Mouse (Mus musculus) midbrain, embryonic 10.5 days (tissue): ENCODE results near the gene Tat. TPM values are rescaled to one million over a fixed set of nuclear protein-coding genes. Genes with fewer than 3 reads are reported as not detected.

Experiments used
- DNase-seq: peaks from one replicate; pipeline ENCODE4 v3.0.0-alpha.2; 2017; ENCODE audit warnings: low spot score
- H3K27ac ChIP-seq: fragments of 300-500 bp; sonication (generic); replicated peaks from 2 replicates; pipeline ENCODE4 v1.5.1; 2016; ENCODE audit warnings: mild to moderate bottlenecking
- H3K27me3 ChIP-seq: fragments of 300-500 bp; sonication (generic); 2 replicates; pipeline ENCODE4 v1.6.1; 2016; ENCODE audit warnings: low read depth, mild to moderate bottlenecking; ENCODE audit not compliant: poor library complexity, severe bottlenecking
- H3K36me3 ChIP-seq: fragments of 300-500 bp; sonication (generic); 2 replicates; pipeline ENCODE4 v1.6.1; 2016; ENCODE audit warnings: mild to moderate bottlenecking, moderate library complexity
- H3K4me1 ChIP-seq: fragments of 300-500 bp; sonication (generic); 2 replicates; pipeline ENCODE4 v1.6.1; 2016
- H3K4me3 ChIP-seq: fragments of 300-500 bp; sonication (generic); 2 replicates; pipeline ENCODE4 v1.5.1; 2016; ENCODE audit warnings: mild to moderate bottlenecking, moderate library complexity
- H3K9me3 ChIP-seq: fragments of 300-500 bp; sonication (generic); replicated peaks from 2 replicates; pipeline ENCODE4 v1.6.1; 2016; ENCODE audit warnings: mild to moderate bottlenecking
- WGBS: fragments of 180-500 bp; shearing (Covaris S2); methylation state at CpG from one replicate; pipeline ENCODE4 v1.1.7; 2016; 5-methylcytosine and 5-hydroxymethylcytosine counted together
- polyA plus RNA-seq: library from polyadenylated mRNA; unstranded; fragments of >200 nt; fragmentation: Nextera tagmentation; extraction: Ambion mirVana; gene quantifications from 2 replicates; pipeline ENCODE4 v1.2.1, GENCODE M21; 2016

Tat gene
- polyA plus RNA-seq, result not detected in 2 replicates

DNA sequence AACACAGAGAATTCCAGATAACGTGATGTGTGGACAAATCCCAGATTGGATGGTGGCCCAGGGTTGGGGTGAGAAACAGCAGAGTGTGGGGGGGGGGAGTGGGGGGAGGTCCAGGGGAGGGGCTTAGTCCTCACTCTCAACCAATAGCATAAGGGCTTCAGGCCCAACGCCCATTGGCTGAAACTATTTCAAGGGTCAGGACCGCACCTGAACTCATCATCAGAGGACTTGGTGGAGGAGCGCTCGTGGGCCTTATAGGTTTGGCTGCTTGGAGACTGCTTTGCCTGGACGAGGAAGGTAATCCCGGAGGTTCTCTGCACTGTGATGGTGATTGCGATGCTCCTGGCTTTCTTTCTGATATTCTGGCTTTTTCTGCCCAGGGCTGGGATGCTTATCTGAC, at the start of gene Tat:
TSS of gene Tat (plus strand) at position 214 of the 400 bp plus-strand sequence.
- no peaks in the 10 kb centered on the region for H3K9me3 ChIP-seq
- H3K36me3 ChIP-seq, result no peaks in the 10 kb centered on the region
- no peak within 1 kb of the TSS for H3K27ac ChIP-seq
- WGBS, result 82% methylated on average over 8 of the region's 8 CpGs
- no peak within 1 kb of the TSS for H3K4me3 ChIP-seq
- DNase-seq, result no peak
- no peaks in the 10 kb centered on the region for H3K27me3 ChIP-seq
- no peaks in the 10 kb centered on the region for H3K4me1 ChIP-seq

DNA sequence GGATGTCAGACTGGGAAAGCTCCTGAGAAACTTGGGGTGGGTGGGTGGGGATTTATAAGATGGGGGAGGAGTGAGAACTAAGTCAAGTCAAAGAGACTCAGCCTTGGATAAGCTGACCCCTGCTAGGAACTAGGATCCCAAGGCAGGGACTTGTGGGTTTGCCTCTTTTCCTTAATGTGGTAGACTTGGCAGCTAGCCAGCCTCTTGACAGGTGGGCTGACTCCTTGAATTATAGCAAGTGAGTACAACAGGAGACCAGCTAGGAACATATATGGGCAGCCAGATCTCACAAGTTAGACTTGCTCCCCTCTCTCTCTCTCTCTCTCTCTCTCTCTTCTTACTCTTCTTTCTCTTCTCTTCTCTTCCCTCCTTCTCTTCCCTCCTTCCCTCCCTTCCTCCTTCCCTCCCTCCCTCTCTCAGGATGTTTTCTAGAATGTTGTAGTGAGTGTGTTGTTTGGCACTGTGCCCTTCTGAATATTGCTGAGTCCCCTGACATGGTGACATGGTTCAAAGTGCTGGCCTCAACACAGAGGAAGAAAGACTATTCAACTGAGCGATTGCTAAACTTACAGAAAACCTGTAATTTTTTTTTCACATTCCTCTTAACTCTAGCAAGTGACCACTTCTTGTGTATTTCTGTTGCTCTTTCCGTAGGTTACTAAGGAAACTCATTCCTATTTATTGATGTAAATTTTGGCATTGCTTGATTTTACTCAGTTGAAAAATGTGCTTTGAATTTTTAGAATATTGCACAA, 48.5 kb upstream of the Tat start:
- Histone ChIP-seq H3K4me1 (peaks cover 7% of the 10 kb centered on the region), H3K36me3 (peaks cover 63% of the 10 kb centered on the region), H3K27ac (no peak overlapping the region), H3K4me3 (no peak overlapping the region), H3K9me3 (no peaks in the 10 kb centered on the region), H3K27me3 (no peaks in the 10 kb centered on the region)
- 92% methylated on average over 2 of the region's 2 CpGs for WGBS
- no peak for DNase-seq

DNA sequence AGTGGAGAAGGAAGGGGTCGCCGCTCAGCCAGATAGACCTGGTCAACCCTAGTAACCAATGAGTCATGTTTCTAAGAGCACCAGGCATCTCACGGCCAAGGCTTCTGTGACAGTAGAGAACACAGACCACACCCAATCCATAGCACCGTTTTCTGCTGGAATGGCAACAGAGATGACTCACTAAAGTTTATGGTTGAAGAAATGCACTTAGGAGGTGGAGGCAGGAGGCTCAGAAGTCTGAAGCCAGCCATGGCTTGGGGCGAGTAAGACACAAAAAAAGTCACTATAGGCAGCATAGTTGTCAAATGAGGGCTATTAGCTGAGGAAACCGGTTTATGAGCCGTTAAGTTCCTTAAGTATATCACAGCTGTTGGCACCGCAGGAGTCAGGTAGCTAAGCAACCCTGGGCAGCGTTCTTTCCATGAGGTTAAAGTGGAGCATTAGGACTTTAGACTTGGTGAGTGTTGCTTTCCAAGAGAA, 45.0 kb upstream of the Tat start:
- 61% methylated on average over 9 of the region's 9 CpGs for WGBS
- peaks cover 22% of the 10 kb centered on the region for H3K4me1 ChIP-seq
- peaks cover 24% of the 10 kb centered on the region for H3K27me3 ChIP-seq
- DNase-seq, result no peak
- H3K27ac ChIP-seq, result no peak overlapping the region
- H3K36me3 ChIP-seq, result peaks cover 31% of the 10 kb centered on the region
- H3K4me3 ChIP-seq, result no peak overlapping the region
- no peaks in the 10 kb centered on the region for H3K9me3 ChIP-seq

DNA sequence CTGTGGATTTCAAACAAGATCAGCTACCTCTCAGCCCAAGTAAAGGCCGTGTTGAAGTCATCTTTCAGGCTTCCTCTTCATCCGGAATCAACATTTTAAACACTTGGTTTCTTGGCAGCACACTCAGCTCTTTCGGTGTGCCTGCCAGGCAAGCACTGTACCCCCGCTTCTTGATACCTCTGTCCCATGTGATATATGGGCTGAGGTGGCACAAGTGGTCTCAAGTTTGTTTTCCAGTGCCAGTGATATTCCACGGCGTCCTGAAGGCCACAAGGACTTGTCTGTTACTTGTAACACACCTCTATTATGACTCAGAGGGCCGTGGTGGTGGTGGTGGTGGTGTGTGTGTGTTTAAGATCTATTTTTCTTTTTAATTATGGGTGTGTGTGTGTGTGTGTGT, 44.5 kb upstream of the Tat start:
- Histone ChIP-seq H3K4me1 (peaks cover 22% of the 10 kb centered on the region), H3K27ac (no peak overlapping the region), H3K9me3 (no peaks in the 10 kb centered on the region), H3K27me3 (peaks cover 29% of the 10 kb centered on the region), H3K4me3 (no peak overlapping the region), H3K36me3 (peaks cover 26% of the 10 kb centered on the region)
- 84% methylated on average over 7 of the region's 7 CpGs for WGBS
- no peak for DNase-seq

DNA sequence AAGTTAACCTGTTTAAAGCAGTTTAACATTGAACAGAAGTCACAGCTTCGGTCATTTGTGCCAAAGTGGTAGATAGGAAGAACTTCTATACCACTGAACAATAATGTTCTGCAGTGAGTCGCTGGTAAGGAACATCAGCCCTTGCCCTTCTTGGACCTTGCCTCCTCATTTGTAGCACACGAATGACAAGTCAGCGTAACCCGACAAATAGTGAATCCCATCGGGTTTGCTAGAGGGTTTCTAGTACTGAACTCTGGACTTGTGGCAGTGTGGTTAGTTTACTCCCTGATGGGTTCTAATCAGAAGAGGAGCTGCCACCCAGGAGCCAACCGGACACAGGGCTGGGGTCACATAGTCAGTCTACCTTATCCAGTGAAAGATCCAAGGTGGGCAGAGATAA, 44.0 kb upstream of the Tat start:
- Histone ChIP-seq H3K27me3 (peaks cover 32% of the 10 kb centered on the region), H3K4me3 (no peak overlapping the region), H3K27ac (no peak overlapping the region), H3K9me3 (no peaks in the 10 kb centered on the region), H3K36me3 (peaks cover 20% of the 10 kb centered on the region), H3K4me1 (peaks cover 28% of the 10 kb centered on the region)
- WGBS, result 89% methylated on average over 7 of the region's 7 CpGs
- DNase-seq, result no peak

DNA sequence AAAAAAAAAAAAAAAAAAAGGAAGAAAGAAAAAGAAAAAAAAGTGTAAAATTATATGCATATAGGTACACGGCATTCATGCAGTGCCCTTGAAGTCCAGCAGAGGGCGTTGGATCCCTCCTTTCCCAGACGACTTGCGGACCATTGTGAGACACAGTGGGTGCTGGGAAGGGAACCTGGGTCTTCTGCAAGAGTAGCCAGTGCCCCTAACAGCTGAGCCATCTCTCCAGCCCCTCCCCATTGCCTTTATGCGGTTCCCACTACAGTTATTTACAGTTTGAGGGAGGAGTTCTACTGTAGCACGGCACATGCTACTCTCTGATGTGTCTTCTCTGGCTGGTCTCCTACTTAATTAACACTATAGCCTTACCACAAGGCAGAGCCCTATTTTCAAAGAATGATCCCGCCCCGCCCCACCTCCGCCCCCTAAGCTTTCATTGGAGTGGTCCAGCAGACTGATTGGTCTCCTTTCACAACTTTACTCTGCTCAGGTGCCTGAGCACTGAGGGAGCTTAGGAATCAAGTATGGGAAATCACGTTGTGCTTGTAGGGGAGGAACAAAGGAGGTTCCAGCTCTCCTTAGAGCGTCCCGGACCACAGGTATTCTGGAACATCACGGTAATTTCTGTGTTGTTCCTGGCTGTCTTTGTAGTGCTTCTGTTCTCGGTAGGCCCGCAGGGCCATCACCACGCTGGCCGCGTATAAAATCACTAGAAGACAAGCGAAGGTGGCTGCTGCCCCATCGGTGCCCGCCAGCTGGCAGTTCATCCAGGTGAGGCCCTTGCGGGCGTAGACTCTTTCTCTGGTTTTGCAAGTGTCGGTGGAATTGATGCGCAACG, 42.6 kb upstream of the Tat start:
- H3K36me3 ChIP-seq, result peaks cover 14% of the 10 kb centered on the region
- H3K4me1 ChIP-seq, result peaks cover 41% of the 10 kb centered on the region
- DNase-seq, result peak; percentile 61
- H3K9me3 ChIP-seq, result no peaks in the 10 kb centered on the region
- WGBS, result 3% methylated on average over 26 of the region's 26 CpGs
- peaks cover 32% of the 10 kb centered on the region for H3K27me3 ChIP-seq
- peak overlapping the region; percentile 50 for H3K4me3 ChIP-seq
- H3K27ac ChIP-seq, result peak overlapping the region; percentile 6; the same call in 1 of the 2 replicates

DNA sequence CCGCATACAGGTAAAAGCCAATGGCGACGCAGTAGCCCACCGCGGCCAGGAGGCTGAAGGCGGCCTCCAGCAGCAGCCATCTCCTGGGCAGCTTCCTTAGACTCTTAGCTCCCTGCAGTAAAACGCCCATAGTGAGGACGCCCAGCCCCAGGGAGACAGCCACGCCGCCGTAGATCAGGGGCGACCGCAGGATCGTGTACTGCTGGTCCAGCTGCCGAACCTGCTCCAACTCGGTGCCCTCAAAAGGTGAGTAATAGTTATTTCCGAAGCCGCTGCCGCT, 42.0 kb upstream of the Tat start:
- Histone ChIP-seq H3K4me1 (peaks cover 41% of the 10 kb centered on the region), H3K36me3 (peaks cover 10% of the 10 kb centered on the region), H3K4me3 (peak overlapping the region; percentile 50), H3K9me3 (no peaks in the 10 kb centered on the region), H3K27me3 (peaks cover 33% of the 10 kb centered on the region), H3K27ac (peak overlapping the region; percentile 6; the same call in 1 of the 2 replicates)
- no peak for DNase-seq
- 3% methylated on average over 19 of the region's 19 CpGs for WGBS

DNA sequence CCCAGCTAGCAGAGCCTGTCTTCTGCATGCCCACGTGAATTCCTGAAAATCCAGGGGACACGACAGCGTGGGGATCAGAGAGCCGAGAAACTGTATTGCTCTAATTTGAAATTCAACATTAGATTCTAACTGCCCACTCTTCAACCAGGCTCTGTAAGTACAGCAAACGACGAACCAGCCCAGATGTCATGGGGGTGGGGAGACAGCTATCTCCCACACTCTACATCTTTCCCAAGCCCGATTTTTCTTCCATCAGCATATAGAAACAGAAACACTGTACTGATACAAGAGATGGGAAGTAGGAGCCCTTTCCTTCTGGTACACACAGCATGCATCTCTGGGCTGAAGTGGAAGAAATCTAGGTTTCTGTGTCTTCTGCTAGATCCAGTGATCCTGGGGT, 38.1 kb upstream of the Tat start:
- Histone ChIP-seq H3K4me3 (no peak overlapping the region), H3K27ac (0 out of 2 replicates have a peak overlapping the region, but pooled peaks have one; percentile 3), H3K4me1 (peaks cover 60% of the 10 kb centered on the region), H3K36me3 (no peaks in the 10 kb centered on the region), H3K27me3 (peaks cover 38% of the 10 kb centered on the region), H3K9me3 (no peaks in the 10 kb centered on the region)
- 78% methylated on average over 7 of the region's 7 CpGs for WGBS
- no peak for DNase-seq

DNA sequence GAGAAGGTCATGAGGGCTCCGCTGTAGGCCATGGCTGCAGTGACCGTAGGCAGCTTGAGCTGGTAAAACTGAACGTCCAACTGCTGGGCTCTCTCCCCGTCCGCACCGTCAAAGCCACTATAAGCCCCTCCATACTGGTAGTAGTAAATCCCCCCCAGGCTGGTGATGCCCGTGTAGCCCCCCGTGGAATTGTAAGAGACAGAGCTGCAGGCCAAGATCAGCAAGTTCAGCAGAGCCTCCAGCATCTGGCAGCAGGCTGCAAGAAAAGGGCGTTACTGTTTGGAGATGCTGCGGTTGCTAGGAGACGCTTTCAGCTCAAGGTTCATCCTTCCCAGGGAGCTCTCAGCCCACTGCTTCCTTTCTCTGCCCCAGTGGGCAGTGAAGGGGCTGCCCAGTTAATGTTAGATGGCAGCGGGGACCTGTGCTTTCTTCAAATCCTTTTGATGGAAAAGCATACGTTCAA, 35.7 kb upstream of the Tat start:
- Histone ChIP-seq H3K27ac (peak overlapping the region; percentile 49), H3K36me3 (no peaks in the 10 kb centered on the region), H3K9me3 (no peaks in the 10 kb centered on the region), H3K27me3 (peaks cover 33% of the 10 kb centered on the region), H3K4me3 (no peak overlapping the region), H3K4me1 (peaks cover 66% of the 10 kb centered on the region)
- peak; percentile 74 for DNase-seq
- 43% methylated on average over 13 of the region's 13 CpGs for WGBS

DNA sequence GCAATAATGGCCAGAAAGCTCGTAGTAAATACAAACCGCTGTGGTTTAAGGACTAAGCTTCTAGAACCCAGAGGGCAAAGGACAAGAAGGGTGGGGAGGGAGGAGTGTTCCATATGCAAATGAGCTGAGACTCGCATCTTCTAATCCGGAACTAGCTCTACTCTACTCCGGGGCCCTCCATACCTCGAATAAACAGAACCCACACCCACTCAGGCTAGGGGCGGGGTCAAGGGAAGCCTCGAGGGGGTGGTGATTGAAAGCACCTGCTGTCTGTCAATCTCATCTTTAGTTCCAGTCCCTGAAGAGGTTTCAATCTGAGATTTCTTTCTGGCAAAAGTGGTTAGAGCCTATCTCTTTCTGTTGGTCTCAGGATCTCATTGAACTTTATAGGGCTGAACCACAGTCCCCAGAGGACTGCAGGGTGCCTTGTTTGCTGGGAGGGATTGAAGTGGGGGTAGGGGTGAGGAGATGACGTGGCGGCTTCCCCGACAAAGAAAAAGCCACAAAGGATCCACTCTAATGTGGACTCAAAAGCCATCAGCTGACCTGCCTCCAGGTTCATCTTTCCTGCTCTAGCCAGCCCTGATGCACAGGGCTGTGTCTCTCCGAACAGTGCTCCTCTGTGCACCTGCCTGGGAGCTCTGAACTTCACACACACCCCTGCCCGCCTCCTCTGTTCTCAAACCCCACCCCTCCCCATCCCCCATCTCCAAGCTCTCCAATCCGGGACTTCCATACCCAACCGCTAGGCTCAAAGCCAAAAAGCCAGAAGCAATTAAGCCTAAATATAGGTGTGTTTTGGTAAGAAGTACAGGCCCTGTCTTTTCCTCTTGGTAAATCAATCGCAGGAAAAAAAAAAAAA, 32.8 kb upstream of the Tat start:
- WGBS, result 4% methylated on average over 16 of the region's 16 CpGs
- peak overlapping the region; percentile 65 for H3K27ac ChIP-seq
- H3K9me3 ChIP-seq, result no peaks in the 10 kb centered on the region
- DNase-seq, result peak; percentile 47
- H3K27me3 ChIP-seq, result peaks cover 49% of the 10 kb centered on the region
- H3K4me1 ChIP-seq, result peaks cover 60% of the 10 kb centered on the region
- no peaks in the 10 kb centered on the region for H3K36me3 ChIP-seq
- H3K4me3 ChIP-seq, result peak overlapping the region; percentile 34

DNA sequence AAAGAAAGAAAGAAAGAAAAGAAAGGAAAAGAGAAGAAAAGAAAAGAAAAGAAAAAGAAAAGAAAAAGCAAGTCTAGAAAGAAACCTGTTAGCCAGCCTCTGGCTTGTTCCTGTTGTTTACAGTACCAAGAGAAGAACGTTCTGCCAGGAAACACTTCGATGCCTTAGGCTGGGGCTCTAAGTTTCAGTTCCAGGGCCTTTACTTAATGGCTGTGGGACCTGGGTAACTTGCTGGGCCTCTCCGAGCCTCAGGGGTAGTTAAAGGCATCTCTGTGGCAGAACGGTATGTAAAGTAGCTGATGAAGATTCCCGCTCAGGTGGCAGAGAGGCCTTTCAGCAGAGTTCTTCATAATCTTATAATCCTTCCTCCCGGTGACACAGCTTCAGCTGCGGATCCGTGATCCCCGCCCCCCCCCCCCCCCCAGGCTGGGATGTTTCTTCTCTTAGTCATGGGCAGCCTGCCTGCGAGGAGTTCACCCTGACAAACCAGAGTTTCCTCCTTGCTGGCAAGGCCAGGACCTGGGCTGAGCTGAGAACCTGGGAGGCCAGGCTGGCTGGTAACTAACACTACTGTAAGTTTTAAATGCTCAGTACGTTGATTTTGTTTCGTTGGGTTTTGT, 32.1 kb upstream of the Tat start:
- no peak for DNase-seq
- Histone ChIP-seq H3K9me3 (no peaks in the 10 kb centered on the region), H3K36me3 (no peaks in the 10 kb centered on the region), H3K27me3 (peaks cover 56% of the 10 kb centered on the region), H3K27ac (peak overlapping the region; percentile 42; the same call in 1 of the 2 replicates), H3K4me3 (no peak overlapping the region), H3K4me1 (peaks cover 58% of the 10 kb centered on the region)
- 36% methylated on average over 12 of the region's 12 CpGs for WGBS

DNA sequence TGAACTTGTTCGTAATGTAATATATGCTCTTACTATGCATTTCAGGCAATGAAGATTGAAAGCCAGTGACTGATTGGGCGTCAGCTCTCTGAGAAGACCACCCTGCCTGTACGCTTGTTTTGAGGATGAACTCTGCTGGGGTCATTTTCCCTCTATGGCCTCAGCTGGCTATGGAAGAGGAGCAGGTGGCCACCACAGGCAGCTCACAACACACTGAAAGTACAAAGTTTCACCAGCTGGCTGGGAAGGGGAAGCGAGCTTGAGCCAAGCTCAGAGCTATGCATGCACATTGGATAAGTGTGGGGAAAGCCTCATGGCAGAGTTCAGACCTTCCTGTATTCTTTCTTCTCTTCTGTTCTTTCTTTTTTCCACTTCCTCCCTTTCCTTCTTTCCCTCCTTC, 31.1 kb upstream of the Tat start:
- Histone ChIP-seq H3K36me3 (no peaks in the 10 kb centered on the region), H3K4me1 (peaks cover 53% of the 10 kb centered on the region), H3K27me3 (peaks cover 56% of the 10 kb centered on the region), H3K9me3 (no peaks in the 10 kb centered on the region), H3K4me3 (no peak overlapping the region), H3K27ac (no peak overlapping the region)
- DNase-seq, result no peak
- 83% methylated on average over 4 of the region's 4 CpGs for WGBS
